Mouse (Mus musculus) granulocyte monocyte progenitor cell, adult 5-6 weeks (primary cell): ENCODE results near the gene Foxred2. TPM values are rescaled to one million over a fixed set of nuclear protein-coding genes. Genes with fewer than 3 reads are reported as not detected.

Experiments used
- ATAC-seq: replicated peaks from 2 replicates; pipeline ENCODE4 v1.8.0; 2016; ENCODE audit warnings: mild to moderate bottlenecking, moderate TSS enrichment, inconsistent platforms; ENCODE audit not compliant: poor library complexity, severe bottlenecking
- total RNA-seq, 2 experiments: library from RNA; stranded (forward) in 1 of 2; stranded (reverse) in 1 of 2; fragments of 200-712, 200-1000 nt in 1 of 2; fragments of >200 nt in 1 of 2; fragmentation: Nextera tagmentation in 1 of 2; gene quantifications; 2 replicates each; pipeline ENCODE4 v1.2.3; 2014 to 2017

The Foxred2 gene
- total RNA-seq (2014; fragmentation: Nextera tagmentation) (10.1 and 18.2 TPM in 2 replicates), total RNA-seq (2017) (16.0 and 18.5 TPM in 2 replicates)

DNA sequence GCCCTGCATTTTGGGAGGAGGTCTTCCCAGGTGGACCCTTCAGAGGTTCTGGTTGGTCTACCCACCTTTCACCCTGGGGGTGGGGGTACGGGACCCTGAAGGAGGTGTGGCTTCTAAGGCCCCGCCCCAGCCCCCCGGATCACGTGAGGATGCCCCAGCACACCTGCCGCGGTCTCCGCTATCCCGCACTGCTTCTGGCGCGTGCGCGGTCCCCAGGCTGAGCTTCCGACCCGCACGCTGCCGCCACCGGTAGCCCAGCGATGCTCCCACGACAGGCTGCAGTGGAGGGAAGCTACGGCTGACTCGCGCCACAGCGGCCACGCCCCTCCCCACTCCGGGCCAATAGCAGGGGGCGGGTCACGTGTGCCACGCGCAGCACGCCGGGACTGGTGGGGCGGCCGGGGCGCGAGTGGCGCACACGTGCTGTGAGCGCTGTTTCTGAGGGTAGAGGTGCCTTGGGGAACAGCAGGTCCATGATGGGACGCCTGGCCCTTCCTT, at the start of gene Foxred2:
Gene Foxred2 (minus strand): TSS at position 319 of the 498 bp plus-strand sequence.
- ATAC-seq: peak; percentile 96

DNA sequence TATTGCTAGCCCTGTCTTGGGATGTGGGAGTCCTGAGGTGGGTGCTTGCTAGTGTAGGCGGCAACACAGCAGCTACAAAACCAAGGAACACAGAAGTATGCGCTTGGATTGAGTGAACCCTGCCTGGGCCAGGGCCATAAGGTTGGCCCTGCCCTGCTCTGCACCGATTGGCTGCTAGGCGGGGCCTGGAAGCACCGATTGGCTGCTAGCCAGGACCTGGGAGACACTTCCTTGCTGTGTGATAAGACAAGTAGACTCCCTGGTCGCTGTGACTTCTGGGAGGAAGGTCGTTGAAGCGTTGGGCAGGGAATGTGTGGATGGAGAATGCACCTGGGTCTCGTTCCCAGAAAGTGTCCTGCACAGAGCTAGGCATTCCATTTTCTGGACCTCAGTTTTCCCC, 47.4 kb upstream of the Foxred2 start:
- ATAC-seq: no peak

DNA sequence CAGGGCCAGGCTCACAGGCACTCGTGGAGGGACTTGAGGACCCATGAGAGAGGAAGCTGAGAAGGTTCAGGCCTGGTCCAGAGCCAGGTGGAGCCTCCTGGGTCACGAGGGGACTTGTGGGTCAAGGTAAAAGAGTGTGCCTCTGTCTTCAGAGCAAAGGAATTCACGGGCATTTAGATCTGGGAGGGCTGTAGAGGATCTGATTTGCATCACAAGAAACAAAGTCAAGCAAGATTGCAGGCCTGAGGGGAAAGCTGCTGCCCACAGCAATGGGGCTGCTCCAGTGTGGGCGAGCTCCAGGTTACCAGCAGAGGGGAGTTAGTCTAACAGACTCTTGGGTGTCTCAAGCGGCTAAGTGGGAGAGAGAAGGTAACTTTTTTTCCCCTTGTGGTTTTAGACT, 44.9 kb upstream of the Foxred2 start:
- no peak for ATAC-seq

DNA sequence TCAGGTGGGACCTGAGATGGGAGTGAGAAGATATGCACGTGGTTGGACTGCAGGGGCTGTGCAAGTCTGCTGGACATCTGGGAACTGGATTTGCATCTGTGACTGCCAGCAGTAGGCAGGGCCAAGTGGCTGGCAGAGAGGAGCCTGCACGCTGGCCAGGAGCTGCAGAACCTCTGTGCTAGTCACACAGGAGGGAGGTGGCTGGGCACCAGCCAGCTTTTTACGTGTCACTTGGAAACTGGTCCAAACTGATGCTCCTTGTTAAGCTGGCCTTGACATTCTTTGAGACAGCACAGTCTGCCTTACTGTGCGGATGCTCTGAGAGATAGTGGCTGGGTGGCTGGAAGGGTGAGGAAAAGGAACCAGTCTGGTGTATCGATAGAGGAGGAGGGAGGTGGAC, 32.0 kb upstream of the Foxred2 start:
- ATAC-seq: no peak

DNA sequence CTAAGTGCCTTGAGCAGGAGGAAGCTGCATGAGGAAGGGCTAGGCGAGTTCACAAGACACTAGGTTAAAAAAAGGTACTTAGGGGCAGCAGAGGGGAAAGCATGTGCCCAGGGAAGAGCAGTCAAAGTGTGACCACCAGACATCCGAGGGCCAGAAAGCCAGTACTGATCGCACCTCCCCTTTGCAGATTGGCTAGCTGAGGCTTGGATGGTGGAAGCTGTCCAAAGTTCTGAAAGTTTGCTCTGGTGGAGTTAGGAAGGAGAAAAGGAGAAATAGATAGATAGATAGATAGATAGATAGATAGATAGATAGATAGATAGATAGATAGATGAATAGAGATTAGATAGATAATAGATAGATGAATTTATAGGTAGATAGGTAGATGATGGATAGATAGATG, 26.9 kb upstream of the Foxred2 start:
- ATAC-seq: no peak

DNA sequence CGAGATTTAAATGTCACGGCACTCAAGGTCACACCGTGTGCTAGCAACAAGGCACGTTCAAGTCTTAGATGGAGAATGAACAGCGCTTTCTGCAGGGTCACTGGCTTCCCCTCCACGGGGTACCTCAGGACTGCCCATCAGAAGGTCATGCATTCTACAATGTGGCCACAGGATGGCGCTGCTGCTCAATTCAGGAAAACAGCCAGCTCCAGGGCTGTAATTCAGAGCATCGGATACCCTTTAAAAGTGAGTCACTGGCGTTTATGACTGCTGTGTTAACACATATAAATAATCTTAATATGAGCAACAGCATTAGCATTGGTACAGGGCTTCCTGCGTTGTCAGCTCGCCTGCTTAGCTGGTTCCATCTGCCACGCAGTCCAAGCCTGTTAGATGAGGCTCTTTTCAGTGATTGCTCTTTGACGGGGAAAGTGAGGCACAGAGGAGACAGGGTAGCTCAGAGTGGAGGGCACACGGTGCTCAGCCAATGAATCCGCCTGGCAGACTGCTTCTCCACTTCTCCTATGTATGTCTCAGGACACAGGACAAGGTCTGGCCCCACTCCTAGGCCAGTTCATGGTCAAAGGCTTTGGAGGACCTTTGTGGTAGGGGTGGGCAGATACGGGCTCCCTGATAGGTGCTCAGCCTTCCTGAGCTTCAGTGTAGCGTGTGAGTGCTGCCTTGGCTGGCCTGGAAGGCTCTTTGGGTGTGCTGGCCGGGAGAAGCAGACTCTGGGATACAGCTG, 25.8 kb upstream of the Foxred2 start:
- ATAC-seq: peak; percentile 68

DNA sequence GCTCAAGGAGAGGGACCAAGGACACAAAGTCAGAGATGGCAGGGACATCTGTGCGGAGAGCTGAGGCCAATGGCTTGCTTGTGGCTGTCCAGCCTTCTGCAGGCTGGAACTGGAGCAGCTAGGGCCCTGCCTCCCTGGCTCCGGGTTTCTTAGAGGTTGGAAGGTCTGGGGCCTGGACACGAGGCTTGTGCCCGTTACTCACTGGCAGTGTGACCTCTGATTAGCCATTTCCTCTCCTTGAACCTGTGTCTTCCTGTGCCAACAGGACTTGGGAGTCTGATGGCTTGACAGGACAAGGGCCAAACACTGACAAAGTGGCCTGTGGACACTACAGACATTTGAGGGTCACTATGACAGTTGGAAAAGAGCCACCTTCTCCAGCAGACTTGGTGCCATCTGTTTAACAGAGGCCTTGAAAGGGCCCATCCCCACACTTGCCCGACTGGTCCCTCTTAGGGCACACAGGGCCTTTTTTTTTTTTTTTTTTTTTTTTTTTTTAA, 24.7 kb upstream of the Foxred2 start:
- no peak for ATAC-seq

DNA sequence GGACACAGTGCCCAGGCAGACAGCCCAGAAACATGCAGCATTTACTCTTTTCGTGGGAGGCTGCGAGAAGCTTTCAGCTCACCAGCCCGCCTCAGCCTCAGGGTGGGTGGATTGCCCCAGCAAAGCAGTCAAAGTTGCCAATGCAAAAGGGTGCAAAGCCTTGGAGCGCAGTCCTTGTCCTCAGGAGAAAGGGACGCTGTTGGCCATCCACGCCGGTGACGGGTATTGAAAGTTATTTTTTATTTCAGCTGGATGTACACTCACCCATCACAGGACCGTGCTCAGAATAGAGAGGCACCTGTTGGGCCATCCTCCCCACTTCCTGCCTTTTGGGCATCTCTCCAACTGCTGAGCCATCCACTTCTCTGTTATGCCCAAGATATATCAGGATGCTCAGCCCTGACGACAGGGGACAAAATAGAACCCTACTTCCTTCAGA, 22.9 kb upstream of the Foxred2 start:
- no peak for ATAC-seq

DNA sequence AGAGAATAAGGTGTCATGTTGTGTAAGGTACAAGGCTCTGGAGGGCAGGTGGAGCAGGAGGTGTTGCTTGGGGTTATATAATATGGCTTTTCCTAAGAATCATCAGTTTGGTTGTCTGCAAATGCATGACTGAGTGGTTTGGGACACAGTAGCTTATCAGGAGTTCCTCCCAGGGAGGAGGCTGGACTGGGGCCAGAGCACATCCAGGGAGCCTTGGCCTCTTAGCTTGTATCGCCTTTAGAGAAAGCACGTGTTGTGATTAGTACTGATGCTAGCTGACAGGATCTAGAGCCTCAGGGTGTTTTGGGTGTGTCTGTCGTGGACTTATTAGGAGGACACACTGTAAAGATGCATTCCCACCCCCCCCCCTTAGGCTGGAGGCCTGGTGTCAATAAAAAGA, 21.1 kb upstream of the Foxred2 start:
- no peak for ATAC-seq

DNA sequence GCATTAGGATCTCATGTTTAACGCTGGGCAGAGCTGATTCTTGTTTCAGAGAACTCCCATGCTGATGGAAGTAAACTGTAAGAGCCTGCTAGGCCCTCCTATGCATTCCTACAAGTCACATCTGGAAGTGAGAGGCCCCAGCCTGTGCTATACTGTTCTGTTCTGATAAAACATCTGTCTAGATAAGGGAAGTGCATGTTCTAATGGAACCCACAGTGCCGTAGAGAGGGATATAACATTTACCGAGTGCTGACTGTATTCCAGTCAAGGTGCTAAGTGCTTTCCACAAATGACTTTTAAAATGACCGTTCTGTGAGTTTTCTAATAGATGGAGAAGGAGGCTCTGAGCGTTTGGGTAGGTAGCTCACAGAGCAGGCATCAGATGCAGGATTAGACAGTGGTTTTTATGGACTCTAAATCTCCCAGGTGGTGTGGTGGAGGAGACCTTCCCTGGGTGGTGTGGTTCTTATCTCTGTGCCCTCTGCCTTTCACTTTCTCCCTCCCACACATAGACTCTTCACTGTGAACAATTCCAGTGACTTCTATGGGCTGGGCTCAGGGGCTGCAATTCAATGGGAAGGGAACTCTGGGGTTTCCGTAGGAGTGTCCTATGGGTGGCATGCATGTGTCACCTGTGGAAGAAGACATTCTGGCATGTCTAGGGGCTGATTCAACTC, 17.8 kb upstream of the Foxred2 start:
- no peak for ATAC-seq

DNA sequence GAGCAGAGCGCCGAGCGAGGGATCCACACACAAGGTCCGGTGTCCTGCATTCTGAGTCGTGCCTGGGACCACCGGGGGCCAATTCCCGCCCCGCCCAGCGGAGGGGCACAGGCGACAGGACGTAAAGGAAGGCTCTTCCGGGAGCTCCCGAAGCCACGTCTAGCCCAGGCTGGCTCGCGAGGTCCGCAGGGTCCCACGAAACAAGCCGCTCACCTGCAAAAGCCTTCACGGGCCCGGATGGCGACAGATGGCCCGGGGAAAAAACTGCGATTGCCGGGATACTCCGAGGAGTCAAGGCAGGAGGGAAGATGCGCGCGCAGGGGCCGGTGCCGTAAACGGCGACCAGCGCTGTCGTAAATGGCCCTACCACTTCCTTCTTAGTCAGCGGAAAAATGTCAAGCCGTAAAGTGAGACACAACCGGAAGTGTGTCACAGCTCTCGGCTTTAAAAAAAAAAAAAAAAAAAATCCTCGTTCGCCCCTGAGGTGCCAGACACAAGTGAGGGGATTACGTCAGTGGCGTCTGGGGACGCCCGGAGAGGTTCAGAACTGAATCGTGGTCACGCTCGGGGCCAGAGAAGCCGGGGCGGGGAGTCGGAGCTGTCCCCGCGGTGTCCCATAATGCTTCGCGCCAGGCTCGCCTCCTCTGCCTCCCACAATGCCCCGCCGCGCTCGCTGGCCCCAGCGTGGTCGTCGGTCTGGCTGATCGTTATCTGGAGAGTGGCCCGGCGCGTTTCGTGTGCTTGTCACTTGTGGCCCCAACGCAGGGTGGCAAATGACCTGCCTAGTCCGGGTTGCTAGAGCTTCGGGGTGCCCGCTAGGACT, 14.2 kb upstream of the Foxred2 start, which contains the start of gene Eif3d:
Gene Eif3d (minus strand): TSS at position 344 of the 823 bp plus-strand sequence.
- peak; percentile 86 for ATAC-seq

DNA sequence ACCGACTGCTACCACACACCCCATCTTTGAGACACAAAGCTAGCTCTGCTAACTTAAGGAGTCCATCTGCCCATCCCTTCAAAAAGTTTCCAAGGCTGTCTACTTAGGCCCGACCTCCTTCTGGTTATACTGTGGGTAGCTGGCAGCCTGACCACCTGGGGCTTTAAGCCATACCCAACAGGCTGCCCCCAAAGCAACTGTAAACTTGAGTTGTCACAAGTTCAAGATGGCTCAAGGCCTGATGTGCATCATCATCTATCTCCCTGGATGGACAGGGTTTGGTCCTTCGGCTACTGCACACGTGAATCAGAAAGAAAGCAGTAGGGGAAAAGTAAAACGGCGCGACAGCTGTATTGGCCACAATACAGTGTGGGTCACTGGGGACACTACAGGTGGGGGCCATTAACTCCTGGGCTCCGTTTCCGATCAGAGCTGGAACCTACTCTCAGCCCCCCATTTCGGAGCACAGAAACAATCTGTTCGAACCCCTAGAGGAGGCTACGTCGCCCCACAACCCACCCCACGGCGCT, 13.5 kb upstream of the Foxred2 start:
- no peak for ATAC-seq

DNA sequence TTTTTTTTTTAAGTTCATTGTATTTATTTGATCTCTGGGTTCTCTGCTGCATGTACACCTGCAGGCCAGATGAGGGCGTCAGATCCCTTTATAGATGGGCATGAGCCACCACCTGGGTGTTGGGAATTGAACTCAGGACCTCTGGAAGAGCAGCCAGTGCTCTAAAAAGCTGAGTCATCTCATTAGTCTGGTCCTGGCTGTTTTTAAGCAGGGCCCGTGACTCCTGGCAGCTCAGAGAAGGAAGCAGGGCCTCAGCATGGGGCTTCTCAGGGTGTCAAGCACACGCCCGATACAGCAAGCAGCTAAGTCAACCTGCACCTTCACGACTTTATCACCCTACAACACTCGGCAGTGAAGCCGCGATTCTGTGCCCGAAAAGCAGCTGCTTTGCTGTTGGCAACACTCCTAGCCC, 8.6 kb upstream of the Foxred2 start:
- no peak for ATAC-seq

DNA sequence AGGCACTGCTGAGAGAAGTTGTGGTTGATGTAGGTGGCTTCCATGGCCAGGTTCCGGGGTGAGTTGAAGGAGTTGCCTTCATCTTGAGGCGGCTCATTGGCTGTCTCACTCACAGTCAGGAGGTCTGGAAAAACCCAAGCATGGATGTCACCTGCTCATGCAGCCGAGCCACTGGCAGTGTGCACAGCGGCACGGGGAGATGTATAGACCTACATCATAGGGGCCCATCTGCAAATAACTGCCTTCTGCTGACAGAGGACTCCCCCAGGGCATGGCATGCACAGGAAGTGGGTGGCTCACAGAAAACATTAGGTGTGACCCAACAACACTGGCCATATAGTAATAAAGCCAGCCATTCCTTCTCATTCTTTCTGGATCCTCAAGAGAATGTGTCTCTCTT, 5.9 kb upstream of the Foxred2 start:
- ATAC-seq: no peak

DNA sequence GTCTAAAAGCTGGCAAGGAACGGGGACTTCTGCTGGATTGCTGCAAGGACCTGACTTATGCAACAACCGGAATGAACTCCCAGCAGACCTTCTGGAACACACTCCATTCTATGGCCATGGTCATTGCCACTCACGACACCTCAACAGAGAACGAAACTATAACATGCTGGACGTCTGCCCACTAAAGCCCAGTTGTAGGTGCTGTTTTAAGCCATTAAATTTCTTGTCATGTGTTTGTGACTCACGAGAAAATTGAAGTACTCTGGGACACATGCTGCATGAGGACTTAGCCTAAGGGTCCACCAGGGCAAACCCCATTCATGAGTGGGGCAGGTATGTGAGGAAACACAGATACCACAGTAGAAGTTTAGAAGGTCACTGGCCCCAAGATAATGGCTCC, 4.2 kb upstream of the Foxred2 start:
- ATAC-seq: no peak

DNA sequence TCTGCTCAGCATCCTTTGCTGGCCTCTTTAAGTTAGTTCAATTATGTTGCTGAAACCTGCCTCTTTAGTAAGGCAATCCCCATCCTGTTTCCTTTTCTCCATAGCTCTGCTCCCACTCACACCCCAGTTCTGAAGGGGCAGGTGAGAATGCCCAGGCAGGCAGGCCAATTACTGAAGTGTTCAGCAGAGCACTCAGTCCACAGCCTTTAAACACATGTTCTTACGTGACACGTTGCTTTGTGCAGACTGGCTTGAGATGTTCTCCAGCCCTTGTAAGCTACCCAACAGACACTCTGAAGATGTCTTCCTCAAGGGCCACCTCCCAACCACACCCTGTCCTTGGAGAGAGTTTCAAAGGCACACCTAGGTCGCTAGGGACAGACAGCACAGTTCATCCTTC, 1.5 kb upstream of the Foxred2 start:
- ATAC-seq: no peak

DNA sequence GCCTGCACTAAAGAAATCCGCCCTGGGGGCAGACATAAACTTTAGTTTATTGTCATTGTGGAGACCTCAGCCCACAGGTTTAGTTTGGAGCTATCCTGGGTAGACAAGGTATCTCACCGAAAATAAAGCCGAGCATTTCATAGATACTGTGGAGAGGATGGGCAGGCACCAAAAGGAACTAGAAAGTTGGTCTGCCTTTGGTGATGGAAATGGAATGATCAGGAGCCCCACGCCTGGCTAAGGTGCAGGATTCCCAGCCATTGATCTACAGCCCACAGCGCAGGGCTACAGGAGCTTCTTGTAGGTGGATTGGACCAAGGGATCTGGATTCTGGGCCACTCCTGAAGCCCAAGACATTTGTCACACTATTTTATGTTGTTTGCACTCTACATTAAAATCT, 1.1 kb upstream of the Foxred2 start:
- no peak for ATAC-seq

DNA sequence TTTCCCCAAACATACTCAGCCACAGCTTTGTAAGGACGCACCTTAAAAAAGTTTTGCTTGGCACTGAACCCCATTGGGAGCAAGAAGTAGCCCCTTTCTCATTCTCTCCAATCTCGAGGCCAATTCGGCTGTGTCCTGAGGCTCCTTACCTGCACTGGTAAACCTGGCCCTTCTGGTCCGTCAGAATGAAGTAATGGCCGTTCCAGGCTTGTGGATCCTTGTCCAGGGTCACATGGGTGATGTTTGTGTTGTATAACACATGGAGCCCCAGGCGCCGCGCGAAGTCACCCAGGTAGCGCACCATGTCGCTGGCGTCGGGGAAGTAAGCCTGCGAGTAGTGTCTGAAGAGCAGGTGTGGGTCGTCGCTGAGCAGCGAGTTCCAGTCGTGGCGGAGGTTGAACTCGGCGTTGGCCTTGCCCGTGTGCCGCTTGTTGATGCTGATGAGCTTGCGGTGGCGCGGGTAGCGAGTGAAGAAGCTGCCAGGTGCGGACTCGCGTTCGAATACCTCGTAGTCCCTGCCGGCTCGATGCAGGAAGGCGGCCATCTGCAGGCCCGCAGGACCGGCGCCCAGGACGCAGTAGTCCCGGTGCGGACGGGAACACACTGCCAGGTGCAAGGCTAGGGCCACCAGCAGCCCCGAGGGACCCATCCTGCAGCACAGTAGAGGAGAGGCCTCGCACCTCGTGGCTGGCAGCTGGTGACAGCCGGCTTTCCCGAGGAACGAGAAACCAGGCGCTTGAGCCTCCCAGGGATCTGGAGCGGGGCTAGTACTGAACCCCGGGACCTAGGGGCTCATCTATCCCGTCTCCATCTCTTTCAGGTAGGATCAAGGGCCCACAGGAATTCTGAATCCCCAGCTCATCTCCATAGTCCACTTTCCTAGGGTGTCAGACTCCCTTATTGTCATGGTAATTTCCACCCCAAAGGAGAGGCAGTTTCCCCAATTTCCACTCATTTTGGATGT, 800 bp downstream of the Foxred2 start:
- ATAC-seq: peak; percentile 13; the same call in 1 of the 2 replicates

DNA sequence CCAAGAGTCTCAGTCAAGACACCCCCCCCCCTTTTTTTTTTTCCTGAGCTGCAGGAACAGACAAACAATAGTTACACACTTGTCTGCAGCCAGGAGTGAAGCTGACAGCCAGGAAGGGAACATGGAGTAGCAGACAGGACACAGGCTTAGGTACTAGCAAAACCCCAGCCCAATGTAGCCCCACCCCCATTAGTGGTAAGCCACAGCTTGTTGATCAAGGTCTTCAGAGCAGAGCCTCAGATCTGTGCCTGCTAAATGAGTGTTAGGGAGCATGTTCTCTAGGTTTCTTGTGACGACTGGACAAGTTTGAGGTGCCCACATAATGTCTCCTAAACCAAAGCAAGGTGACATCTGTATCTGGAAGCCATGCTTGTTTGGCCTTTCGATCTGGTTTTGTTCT, 2.2 kb downstream of the Foxred2 start:
- ATAC-seq: no peak
